Mouse (Mus musculus): ENCODE results near the gene Drg1.
"Not testable (repeated sequence)": the region's sequence is repeated elsewhere in the genome, so short reads cannot be mapped to it uniquely, and the experiment has no call there.

Drg1 gene

GRCm38 (mm10) chr11:3163661-3164060, 102.6 kb downstream of the Drg1 start:
- DNase-seq = not testable (repeated sequence)

GRCm38 (mm10) chr11:3163122-3163521, 103.1 kb downstream of the Drg1 start:
- DNase-seq = peak; percentile 51

- peak; percentile 53 for DNase-seq
Observed at GRCm38 (mm10) chr11:3162236-3162897, 103.8 kb downstream of the Drg1 start.

- peak; percentile 67 for DNase-seq
Observed at GRCm38 (mm10) chr11:3161370-3161769, 104.8 kb downstream of the Drg1 start.

GRCm38 (mm10) chr11:3158800-3159199, 107.4 kb downstream of the Drg1 start:
- DNase-seq = not testable (repeated sequence)

GRCm38 (mm10) chr11:3157996-3158395, 108.2 kb downstream of the Drg1 start:
- not testable (repeated sequence) for DNase-seq

- not testable (repeated sequence) for DNase-seq
Observed at GRCm38 (mm10) chr11:3156991-3157390, 109.2 kb downstream of the Drg1 start.

GRCm38 (mm10) chr11:3153666-3154397, 112.4 kb downstream of the Drg1 start:
- peak; percentile 62 for DNase-seq

GRCm38 (mm10) chr11:3151358-3151757, 114.9 kb downstream of the Drg1 start:
- DNase-seq = not testable (repeated sequence)

- DNase-seq = not testable (repeated sequence)
Observed at GRCm38 (mm10) chr11:3150677-3151003, 115.6 kb downstream of the Drg1 start.

GRCm38 (mm10) chr11:3150003-3150676, 116.1 kb downstream of the Drg1 start:
- peak; percentile 50 for DNase-seq

GRCm38 (mm10) chr11:3149471-3149870, 116.7 kb downstream of the Drg1 start:
- not testable (repeated sequence) for DNase-seq

GRCm38 (mm10) chr11:3146806-3147205, 119.4 kb downstream of the Drg1 start:
- not testable (repeated sequence) for DNase-seq

GRCm38 (mm10) chr11:3145359-3146165, 120.7 kb downstream of the Drg1 start:
- not testable (repeated sequence) for DNase-seq

GRCm38 (mm10) chr11:3143984-3144383, 122.2 kb downstream of the Drg1 start:
- not testable (repeated sequence) for DNase-seq

GRCm38 (mm10) chr11:3142413-3142812, 123.8 kb downstream of the Drg1 start:
- DNase-seq = peak; percentile 81

- not testable (repeated sequence) for DNase-seq
Observed at GRCm38 (mm10) chr11:3140967-3141535, 125.2 kb downstream of the Drg1 start.

GRCm38 (mm10) chr11:3138323-3138722, 127.9 kb downstream of the Drg1 start:
- DNase-seq = peak; percentile 54

Data from lung, postnatal 14 days (tissue).